Mouse (Mus musculus): ENCODE data around the gene Masp1. TPM values are rescaled to one million over a fixed set of nuclear protein-coding genes. Genes with fewer than 3 reads are reported as not detected.

Gene Masp1
- polyA plus RNA-seq, 1 experiment from 2014 or later = 2.9 TPM

GRCm38 (mm10) chr16:23444231-23444630, 76.4 kb downstream of the Masp1 start:
- Histone ChIP-seq H3K27me3 (ENCODE audit: control insufficient read depth, insufficient read depth, low read length) (no peaks in the 10 kb centered on the region), H3K36me3 (ENCODE audit: control insufficient read depth, insufficient read depth, low read length) (no peaks in the 10 kb centered on the region), H3K9ac (ENCODE audit: low read length) (no peak overlapping the region), H3K27ac (replicated peaks; ENCODE audit: low read depth, low read length) (no peak overlapping the region), H3K4me3 (ENCODE audit: low read depth, low read length) (no peak overlapping the region), H3K4me2 (ENCODE audit: low read depth, severe bottlenecking) (no peak overlapping the region), H3K4me1 (ENCODE audit: control insufficient read depth, insufficient read depth, low read length) (no peaks in the 10 kb centered on the region), H3K9me3 (ENCODE audit: control insufficient read depth, low read length) (no peaks in the 10 kb centered on the region)
- ATAC-seq (ENCODE audit: insufficient number of reproducible peaks, low FRiP score, low TSS enrichment, low read depth) (no peak), DNase-seq (ENCODE audit: low spot score) (no peak)
- WGBS = 83% methylated on average over 4 of the region's 4 CpGs

- H3K27me3 ChIP-seq (ENCODE audit: control insufficient read depth, insufficient read depth, low read length) = no peaks in the 10 kb centered on the region
- 64% methylated on average over 12 of the region's 12 CpGs for WGBS
- H3K9me3 ChIP-seq (ENCODE audit: control insufficient read depth, low read length) = no peaks in the 10 kb centered on the region
- H3K9ac ChIP-seq (ENCODE audit: low read length) = no peak overlapping the region
- ATAC-seq (ENCODE audit: insufficient number of reproducible peaks, low FRiP score, low TSS enrichment, low read depth) = no peak
- H3K27ac ChIP-seq (replicated peaks; ENCODE audit: low read depth, low read length) = no peak overlapping the region
- no peaks in the 10 kb centered on the region for H3K36me3 ChIP-seq (ENCODE audit: control insufficient read depth, insufficient read depth, low read length)
- H3K4me1 ChIP-seq (ENCODE audit: control insufficient read depth, insufficient read depth, low read length) = no peaks in the 10 kb centered on the region
- no peak overlapping the region for H3K4me3 ChIP-seq (ENCODE audit: low read depth, low read length)
- no peak overlapping the region for H3K4me2 ChIP-seq (ENCODE audit: low read depth, severe bottlenecking)
- no peak for DNase-seq (ENCODE audit: low spot score)
Observed at GRCm38 (mm10) chr16:23437404-23438166, 83.0 kb downstream of the Masp1 start.

GRCm38 (mm10) chr16:23429991-23430390, 90.6 kb downstream of the Masp1 start:
- H3K4me2 ChIP-seq (ENCODE audit: low read depth, severe bottlenecking) = no peak overlapping the region
- H3K4me3 ChIP-seq (ENCODE audit: low read depth, low read length) = no peak overlapping the region
- no peak overlapping the region for H3K9ac ChIP-seq (ENCODE audit: low read length)
- no peaks in the 10 kb centered on the region for H3K36me3 ChIP-seq (ENCODE audit: control insufficient read depth, insufficient read depth, low read length)
- no peaks in the 10 kb centered on the region for H3K9me3 ChIP-seq (ENCODE audit: control insufficient read depth, low read length)
- no peak overlapping the region for H3K27ac ChIP-seq (replicated peaks; ENCODE audit: low read depth, low read length)
- H3K4me1 ChIP-seq (ENCODE audit: control insufficient read depth, insufficient read depth, low read length) = no peaks in the 10 kb centered on the region
- DNase-seq (ENCODE audit: low spot score) = no peak
- no peak for ATAC-seq (ENCODE audit: insufficient number of reproducible peaks, low FRiP score, low TSS enrichment, low read depth)
- H3K27me3 ChIP-seq (ENCODE audit: control insufficient read depth, insufficient read depth, low read length) = no peaks in the 10 kb centered on the region
- 90% methylated on average over 8 of the region's 8 CpGs for WGBS

- H3K4me2 ChIP-seq (ENCODE audit: low read depth, severe bottlenecking) = no peak within 1 kb of the TSS
- H3K27me3 ChIP-seq (ENCODE audit: control insufficient read depth, insufficient read depth, low read length) = no peaks in the 10 kb centered on the region
- ATAC-seq (ENCODE audit: insufficient number of reproducible peaks, low FRiP score, low TSS enrichment, low read depth) (no peak), DNase-seq (ENCODE audit: low spot score) (no peak)
- no peaks in the 10 kb centered on the region for H3K4me1 ChIP-seq (ENCODE audit: control insufficient read depth, insufficient read depth, low read length)
- no peak within 1 kb of the TSS for H3K27ac ChIP-seq (replicated peaks; ENCODE audit: low read depth, low read length)
- no peak within 1 kb of the TSS for H3K9ac ChIP-seq (ENCODE audit: low read length)
- no peak within 1 kb of the TSS for H3K4me3 ChIP-seq (ENCODE audit: low read depth, low read length)
- H3K9me3 ChIP-seq (ENCODE audit: control insufficient read depth, low read length) = no peaks in the 10 kb centered on the region
- H3K36me3 ChIP-seq (ENCODE audit: control insufficient read depth, insufficient read depth, low read length) = no peaks in the 10 kb centered on the region
- WGBS = 85% methylated on average over 7 of the region's 7 CpGs
Observed at GRCm38 (mm10) chr16:23428647-23429319, 91.8 kb downstream of the Masp1 start, which contains the start of gene Rtp1. Gene Rtp1 (plus strand): TSS chr16:23429133.

GRCm38 (mm10) chr16:23427701-23428100, 92.9 kb downstream of the Masp1 start:
- no peaks in the 10 kb centered on the region for H3K27me3 ChIP-seq (ENCODE audit: control insufficient read depth, insufficient read depth, low read length)
- no peak overlapping the region for H3K9ac ChIP-seq (ENCODE audit: low read length)
- no peak overlapping the region for H3K4me3 ChIP-seq (ENCODE audit: low read depth, low read length)
- H3K4me1 ChIP-seq (ENCODE audit: control insufficient read depth, insufficient read depth, low read length) = no peaks in the 10 kb centered on the region
- no peak for DNase-seq (ENCODE audit: low spot score)
- 55% methylated on average over 1 of the region's 1 CpGs for WGBS
- no peaks in the 10 kb centered on the region for H3K36me3 ChIP-seq (ENCODE audit: control insufficient read depth, insufficient read depth, low read length)
- no peak overlapping the region for H3K27ac ChIP-seq (replicated peaks; ENCODE audit: low read depth, low read length)
- H3K4me2 ChIP-seq (ENCODE audit: low read depth, severe bottlenecking) = no peak overlapping the region
- ATAC-seq (ENCODE audit: insufficient number of reproducible peaks, low FRiP score, low TSS enrichment, low read depth) = no peak
- no peaks in the 10 kb centered on the region for H3K9me3 ChIP-seq (ENCODE audit: control insufficient read depth, low read length)

GRCm38 (mm10) chr16:23423825-23424224, 96.8 kb downstream of the Masp1 start:
- no peaks in the 10 kb centered on the region for H3K36me3 ChIP-seq (ENCODE audit: control insufficient read depth, insufficient read depth, low read length)
- no peak overlapping the region for H3K27ac ChIP-seq (replicated peaks; ENCODE audit: low read depth, low read length)
- no peaks in the 10 kb centered on the region for H3K4me1 ChIP-seq (ENCODE audit: control insufficient read depth, insufficient read depth, low read length)
- no peak for ATAC-seq (ENCODE audit: insufficient number of reproducible peaks, low FRiP score, low TSS enrichment, low read depth)
- H3K4me3 ChIP-seq (ENCODE audit: low read depth, low read length) = no peak overlapping the region
- no peak for DNase-seq (ENCODE audit: low spot score)
- WGBS = 78% methylated on average over 5 of the region's 5 CpGs
- H3K9ac ChIP-seq (ENCODE audit: low read length) = no peak overlapping the region
- no peaks in the 10 kb centered on the region for H3K27me3 ChIP-seq (ENCODE audit: control insufficient read depth, insufficient read depth, low read length)
- H3K4me2 ChIP-seq (ENCODE audit: low read depth, severe bottlenecking) = no peak overlapping the region
- no peaks in the 10 kb centered on the region for H3K9me3 ChIP-seq (ENCODE audit: control insufficient read depth, low read length)

GRCm38 (mm10) chr16:23419565-23420085, 101.0 kb downstream of the Masp1 start:
- Histone ChIP-seq H3K4me1 (ENCODE audit: control insufficient read depth, insufficient read depth, low read length) (0 out of 2 replicates have a peak, but pooled peaks cover 6% of the 10 kb centered on the region), H3K36me3 (ENCODE audit: control insufficient read depth, insufficient read depth, low read length) (no peaks in the 10 kb centered on the region), H3K9me3 (ENCODE audit: control insufficient read depth, low read length) (no peaks in the 10 kb centered on the region), H3K9ac (ENCODE audit: low read length) (no peak overlapping the region), H3K4me2 (ENCODE audit: low read depth, severe bottlenecking) (no peak overlapping the region), H3K4me3 (ENCODE audit: low read depth, low read length) (no peak overlapping the region), H3K27ac (replicated peaks; ENCODE audit: low read depth, low read length) (no peak overlapping the region), H3K27me3 (ENCODE audit: control insufficient read depth, insufficient read depth, low read length) (no peaks in the 10 kb centered on the region)
- no peak for ATAC-seq (ENCODE audit: insufficient number of reproducible peaks, low FRiP score, low TSS enrichment, low read depth)
- DNase-seq (ENCODE audit: low spot score) = no peak
- WGBS = 90% methylated on average over 8 of the region's 8 CpGs

- H3K27ac ChIP-seq (replicated peaks; ENCODE audit: low read depth, low read length) = no peak overlapping the region
- no peaks in the 10 kb centered on the region for H3K27me3 ChIP-seq (ENCODE audit: control insufficient read depth, insufficient read depth, low read length)
- no peaks in the 10 kb centered on the region for H3K9me3 ChIP-seq (ENCODE audit: control insufficient read depth, low read length)
- no peak overlapping the region for H3K4me2 ChIP-seq (ENCODE audit: low read depth, severe bottlenecking)
- no peak overlapping the region for H3K4me3 ChIP-seq (ENCODE audit: low read depth, low read length)
- H3K4me1 ChIP-seq (ENCODE audit: control insufficient read depth, insufficient read depth, low read length) = 0 out of 2 replicates have a peak, but pooled peaks cover 6% of the 10 kb centered on the region
- 74% methylated on average over 13 of the region's 13 CpGs for WGBS
- DNase-seq (ENCODE audit: low spot score) (no peak), ATAC-seq (ENCODE audit: insufficient number of reproducible peaks, low FRiP score, low TSS enrichment, low read depth) (no peak)
- H3K9ac ChIP-seq (ENCODE audit: low read length) = no peak overlapping the region
- no peaks in the 10 kb centered on the region for H3K36me3 ChIP-seq (ENCODE audit: control insufficient read depth, insufficient read depth, low read length)
Observed at GRCm38 (mm10) chr16:23417456-23418240, 103.0 kb downstream of the Masp1 start.
